In genomic region chr6:55434360-55434759, GRCm38 (mm10) we compare ENCODE assay signal across 9 mouse cellular contexts. TPM values are rescaled to one million over a fixed set of nuclear protein-coding genes. Genes with fewer than 3 reads are reported as not detected.
A peak's percentile ranks its signal among the peaks of the same experiment; 100 is the strongest.
DNase-seq lines count a peak whose midpoint lies in the region; ATAC-seq and TF ChIP-seq lines count a peak whose summit lies in the region.
"Had no signal": no experiment of that assay in that cellular context is flagged by ENCODE, and none has a peak within 500 bp of the region (broad histone marks: within the 10 kb centered on the region; RNA-seq: fewer than 3 reads in every experiment).

No protein-coding gene starts in this region.

- no peak overlapping the region for H3K9ac ChIP-seq in heart, embryonic 12.5 days
- no peak overlapping the region for H3K9ac ChIP-seq in hindbrain, embryonic 11.5 days (ENCODE audit: low read depth, low read length)
- H3K9ac ChIP-seq in limb, embryonic 14.5 days (ENCODE audit: low read depth, low read length, severe bottlenecking): no peak overlapping the region
- no peak overlapping the region for H3K9ac ChIP-seq in stomach, embryonic 16.5 days (ENCODE audit: low read length)

- no peak overlapping the region for H3K4me3 ChIP-seq in heart, embryonic 12.5 days
- H3K4me3 ChIP-seq in hindbrain, embryonic 11.5 days (ENCODE audit: low read depth, low read length): no peak overlapping the region
- H3K4me3 ChIP-seq in limb, embryonic 14.5 days (replicated peaks; ENCODE audit: low read length): no peak overlapping the region
- H3K4me3 ChIP-seq in stomach, embryonic 16.5 days (replicated peaks; ENCODE audit: low read length): no peak overlapping the region

- no peak overlapping the region for H3K4me2 ChIP-seq in heart, embryonic 12.5 days
- H3K4me2 ChIP-seq in hindbrain, embryonic 11.5 days (replicated peaks; ENCODE audit: low read depth, low read length): no peak overlapping the region
- H3K4me2 ChIP-seq in limb, embryonic 14.5 days (replicated peaks; ENCODE audit: low read depth, low read length, severe bottlenecking): no peak overlapping the region
- H3K4me2 ChIP-seq in stomach, embryonic 16.5 days (ENCODE audit: low read depth, low read length): no peak overlapping the region

- H3K27me3 ChIP-seq in heart, embryonic 12.5 days (replicated peaks): peaks cover 14% of the 10 kb centered on the region
- no peaks in the 10 kb centered on the region for H3K27me3 ChIP-seq in hindbrain, embryonic 11.5 days (ENCODE audit: control insufficient read depth, insufficient read depth, low read length)
- no peaks in the 10 kb centered on the region for H3K27me3 ChIP-seq in limb, embryonic 14.5 days (ENCODE audit: control insufficient read depth, insufficient read depth, low read length)
- no peaks in the 10 kb centered on the region for H3K27me3 ChIP-seq in stomach, embryonic 16.5 days (ENCODE audit: control insufficient read depth, insufficient read depth, low read length)

- TF ChIP-seq POLR2A in limb, embryonic 14.5 days (IDR thresholded peaks at IDR 0.05; ENCODE audit: borderline replicate concordance, extremely low read depth, insufficient read depth, insufficient read length): no peak

- H3K36me3 ChIP-seq in heart, embryonic 12.5 days: no peaks in the 10 kb centered on the region
- H3K36me3 ChIP-seq in hindbrain, embryonic 11.5 days (ENCODE audit: control insufficient read depth, insufficient read depth, low read length): no peaks in the 10 kb centered on the region
- no peaks in the 10 kb centered on the region for H3K36me3 ChIP-seq in limb, embryonic 14.5 days (ENCODE audit: control insufficient read depth, insufficient read depth, low read length)
- no peaks in the 10 kb centered on the region for H3K36me3 ChIP-seq in stomach, embryonic 16.5 days (ENCODE audit: control insufficient read depth, insufficient read depth, low read length)

- H3K27ac ChIP-seq in heart, embryonic 12.5 days (ENCODE audit: poor library complexity, severe bottlenecking): no peak overlapping the region
- peak overlapping the region; percentile 47; the same call in 1 of the 2 replicates for H3K27ac ChIP-seq in hindbrain, embryonic 11.5 days (ENCODE audit: low read depth, low read length)
- H3K27ac ChIP-seq in limb, embryonic 14.5 days (replicated peaks; ENCODE audit: low read depth, low read length): no peak overlapping the region
- peak overlapping the region; percentile 73 for H3K27ac ChIP-seq in stomach, embryonic 16.5 days (ENCODE audit: low read length)

- H3K4me1 ChIP-seq in heart, embryonic 12.5 days (replicated peaks): peaks cover 8% of the 10 kb centered on the region; the same call in 1 of the 2 replicates
- peaks cover 12% of the 10 kb centered on the region; the same call in 1 of the 2 replicates for H3K4me1 ChIP-seq in hindbrain, embryonic 11.5 days (replicated peaks; ENCODE audit: control insufficient read depth, insufficient read depth, low read length)
- no peaks in the 10 kb centered on the region for H3K4me1 ChIP-seq in limb, embryonic 14.5 days (ENCODE audit: control insufficient read depth, insufficient read depth, low read length)
- H3K4me1 ChIP-seq in stomach, embryonic 16.5 days (ENCODE audit: control insufficient read depth, insufficient read depth, low read length): peaks cover 12% of the 10 kb centered on the region

- ATAC-seq in heart, embryonic 12.5 days (ENCODE audit: insufficient number of reproducible peaks, low FRiP score): no peak
- ATAC-seq in hindbrain, embryonic 11.5 days (ENCODE audit: low FRiP score): peak; percentile 81
- ATAC-seq in limb, embryonic 14.5 days (ENCODE audit: low FRiP score, low read depth): peak; percentile 68
- peak; percentile 88; the same call in 1 of the 2 replicates for ATAC-seq in stomach, embryonic 16.5 days (ENCODE audit: insufficient read depth, low FRiP score)

- 23% methylated on average over 3 of the region's 3 CpGs for WGBS in heart, embryonic 12.5 days
- 16% methylated on average over 3 of the region's 3 CpGs for WGBS in hindbrain, embryonic 11.5 days
- 43% methylated on average over 3 of the region's 3 CpGs for WGBS in limb, embryonic 14.5 days
- 34% methylated on average over 3 of the region's 3 CpGs for WGBS in stomach, embryonic 16.5 days

- no peaks in the 10 kb centered on the region for H3K9me3 ChIP-seq in heart, embryonic 12.5 days (replicated peaks)
- H3K9me3 ChIP-seq in hindbrain, embryonic 11.5 days (ENCODE audit: control insufficient read depth, low read length): no peaks in the 10 kb centered on the region
- no peaks in the 10 kb centered on the region for H3K9me3 ChIP-seq in limb, embryonic 14.5 days (ENCODE audit: control insufficient read depth, low read length)
- no peaks in the 10 kb centered on the region for H3K9me3 ChIP-seq in stomach, embryonic 16.5 days (replicated peaks; ENCODE audit: control insufficient read depth, low read length)

- DNase-seq in heart, adult 18-20 months: peak; percentile 65 to 79
- DNase-seq in embryo, embryonic 9.5 days (ENCODE audit: extremely low spot score): peak; percentile 39
- peak; percentile 64 for DNase-seq in hindbrain, embryonic 11.5 days (ENCODE audit: low spot score)
- DNase-seq in limb, embryonic 14.5 days (ENCODE audit: low spot score): peak; percentile 55
- DNase-seq in cerebellum, adult 8-10 months: no peak
- no peak for DNase-seq in thymus, postnatal 36 days

RNA-seq across cellular contexts. Expression of gene Adcyap1r1, which starts 17.4 kb away (rescaled TPM):
- total RNA-seq in heart, adult 18-20 months (2021): 1 to 10 TPM; 4.9 to 6.1 TPM
- polyA plus RNA-seq in heart, embryonic 12.5 days (2016; fragmentation: Nextera tagmentation; extraction: Ambion mirVana): 6.2 and 6.5 TPM in 2 replicates
- polyA plus RNA-seq in hindbrain, embryonic 11.5 days (2014; fragmentation: Nextera tagmentation; extraction: Ambion mirVana): 21.1 and 21.6 TPM in 2 replicates
- polyA plus RNA-seq in limb, embryonic 14.5 days (2012; rRNA removed): 3.0 and 3.5 TPM in 2 replicates
- 0.84 and 2.2 TPM in 2 replicates for polyA plus RNA-seq in limb, embryonic 14.5 days (2014; fragmentation: Nextera tagmentation; extraction: Ambion mirVana)
- polyA plus RNA-seq in stomach, embryonic 16.5 days (2015; fragmentation: Nextera tagmentation; extraction: Ambion mirVana): 8.8 and 8.9 TPM in 2 replicates

RNA-seq across cellular contexts. Expression of gene Ghrhr, which starts 58.3 kb away (rescaled TPM):
- total RNA-seq in heart, adult 18-20 months (2021): not detected
- not detected in 2 replicates for polyA plus RNA-seq in heart, embryonic 12.5 days (2016; fragmentation: Nextera tagmentation; extraction: Ambion mirVana)
- polyA plus RNA-seq in hindbrain, embryonic 11.5 days (2014; fragmentation: Nextera tagmentation; extraction: Ambion mirVana): not detected in 2 replicates
- not detected in 2 replicates for polyA plus RNA-seq in limb, embryonic 14.5 days (2012; rRNA removed)
- polyA plus RNA-seq in limb, embryonic 14.5 days (2014; fragmentation: Nextera tagmentation; extraction: Ambion mirVana): not detected in 2 replicates
- polyA plus RNA-seq in stomach, embryonic 16.5 days (2015; fragmentation: Nextera tagmentation; extraction: Ambion mirVana): 0.17 TPM in 1 of 2 replicates, not detected in the other
- total RNA-seq: left cerebral cortex, adult 8-10 months had no signal

Comparison
In these comparisons a context has a peak if more than half of its experiments do, and no peak if none do; other contexts are left out.
1. DNase-seq: peak in heart, adult 18-20 months (2 of 2), embryo, embryonic 9.5 days (single experiment), hindbrain, embryonic 11.5 days (single experiment) and limb, embryonic 14.5 days (single experiment); none in cerebellum, adult 8-10 months (single experiment) and thymus, postnatal 36 days (0 of 2).
2. H3K27ac ChIP-seq: peak in hindbrain, embryonic 11.5 days (single experiment) and stomach, embryonic 16.5 days (single experiment); none in heart, embryonic 12.5 days (single experiment) and limb, embryonic 14.5 days (single experiment).